Mouse (Mus musculus) stomach, postnatal 0 days (tissue): ENCODE results near the gene Ntm. TPM values are rescaled to one million over a fixed set of nuclear protein-coding genes. Genes with fewer than 3 reads are reported as not detected.

Experiments
- ATAC-seq: fragments of 200-750 bp; cut with Nextera tagmentation; 2 replicates; pipeline ENCODE4 v1.8.0; 2017; ENCODE audit not compliant: low FRiP score, low TSS enrichment
- DNase-seq: peaks from one replicate; pipeline ENCODE4 v3.0.0-alpha.2; 2016; ENCODE audit warnings: low spot score
- H3K27ac ChIP-seq: fragments of 300-500 bp; sonication (generic); replicated peaks from 2 replicates; pipeline ENCODE4 v1.5.1; 2014; ENCODE audit warnings: mild to moderate bottlenecking, control low read depth
- H3K27me3 ChIP-seq: fragments of 300-500 bp; sonication (generic); 2 replicates; pipeline ENCODE4 v1.6.1; 2014; ENCODE audit warnings: low read length; ENCODE audit not compliant: control insufficient read depth, insufficient read depth
- H3K36me3 ChIP-seq: fragments of 300-500 bp; sonication (generic); 2 replicates; pipeline ENCODE4 v1.6.1; 2014; ENCODE audit warnings: low read length, mixed read lengths; ENCODE audit not compliant: control insufficient read depth, insufficient read depth
- H3K4me1 ChIP-seq: fragments of 300-500 bp; sonication (generic); replicated peaks from 2 replicates; pipeline ENCODE4 v1.6.1; 2014; ENCODE audit warnings: antibody characterized with exemption; ENCODE audit not compliant: control insufficient read depth, insufficient read depth
- H3K4me2 ChIP-seq: fragments of 300-500 bp; sonication (generic); replicated peaks from 2 replicates; pipeline ENCODE4 v1.6.1; 2014; ENCODE audit warnings: low read depth, mild to moderate bottlenecking, control low read depth, moderate library complexity
- H3K4me3 ChIP-seq: fragments of 300-500 bp; sonication (generic); 2 replicates; pipeline ENCODE4 v1.5.1; 2014; ENCODE audit warnings: low read depth, low read length, control low read depth
- H3K9ac ChIP-seq: fragments of 300-500 bp; sonication (generic); 2 replicates; pipeline ENCODE4 v1.6.1; 2014; ENCODE audit warnings: mild to moderate bottlenecking, low read length, control low read depth, mixed read lengths
- H3K9me3 ChIP-seq: fragments of 300-500 bp; sonication (generic); 2 replicates; pipeline ENCODE4 v1.6.1; 2016; ENCODE audit warnings: low read length; ENCODE audit not compliant: control insufficient read depth
- CTCF ChIP-seq: IDR thresholded peaks from 2 replicates; pipeline ENCODE4 v1.5.1; 2016; ENCODE audit warnings: antibody characterized with exemption, low read depth, mild to moderate bottlenecking, moderate library complexity
- EP300 ChIP-seq: optimal IDR thresholded peaks from 2 replicates; pipeline ENCODE3; 2016; ENCODE audit warnings: antibody characterized with exemption
- WGBS: fragments of 180-500 bp; shearing (Covaris S2); extraction: QIAGEN DNeasy Blood & Tissue Kit; methylation state at CpG from one replicate; pipeline ENCODE4 v1.1.7; 2014; 5-methylcytosine and 5-hydroxymethylcytosine counted together
- polyA plus RNA-seq: library from polyadenylated mRNA; unstranded; fragments of >200 nt; fragmentation: Nextera tagmentation; extraction: Ambion mirVana; gene quantifications from 2 replicates; pipeline ENCODE4 v1.2.1, GENCODE M21; 2015

The Ntm gene
- polyA plus RNA-seq, 1 experiment from 2014 or later: 5.9 TPM

DNA sequence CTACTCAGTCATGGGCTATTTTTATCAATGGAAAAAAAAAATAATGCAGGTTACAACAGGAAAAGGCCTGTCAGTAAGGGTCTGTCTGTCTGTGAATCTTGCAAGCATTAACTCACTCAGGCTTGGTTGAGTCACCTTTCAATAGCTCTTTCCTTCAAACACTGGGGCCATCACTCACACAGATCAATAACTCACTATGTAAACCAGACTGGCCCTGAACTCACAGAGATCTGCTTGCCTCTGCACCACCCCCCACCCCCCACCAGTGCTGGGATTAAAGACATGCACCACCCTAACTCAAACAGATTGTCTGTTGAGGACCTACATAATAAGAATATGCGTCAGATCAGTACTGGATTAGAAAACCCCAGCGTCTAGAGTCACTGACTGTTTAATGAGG lies 466.9 kb downstream of the Ntm start:
- DNase-seq (no peak), ATAC-seq (no peak)
- no peak overlapping the region for H3K9ac ChIP-seq
- H3K4me1 ChIP-seq: 0 out of 2 replicates have a peak, but pooled peaks cover 2% of the 10 kb centered on the region
- H3K4me3 ChIP-seq: no peak overlapping the region
- no peaks in the 10 kb centered on the region for H3K27me3 ChIP-seq
- H3K36me3 ChIP-seq: no peaks in the 10 kb centered on the region
- H3K27ac ChIP-seq: no peak overlapping the region
- H3K4me2 ChIP-seq: no peak overlapping the region
- TF ChIP-seq EP300 (no peak), CTCF (no peak)
- no peaks in the 10 kb centered on the region for H3K9me3 ChIP-seq
- 29% methylated on average over 2 of the region's 2 CpGs for WGBS

- TF ChIP-seq EP300 (no peak), CTCF (no peak)
- Histone ChIP-seq H3K4me3 (no peak overlapping the region), H3K9ac (no peak overlapping the region), H3K36me3 (no peaks in the 10 kb centered on the region), H3K9me3 (no peaks in the 10 kb centered on the region), H3K27ac (no peak overlapping the region), H3K4me2 (no peak overlapping the region), H3K27me3 (no peaks in the 10 kb centered on the region), H3K4me1 (no peaks in the 10 kb centered on the region)
- ATAC-seq (no peak), DNase-seq (no peak)
- WGBS: 86% methylated on average over 2 of the region's 2 CpGs
These were observed 480.7 kb downstream of the Ntm start for GRCm38 (mm10) chr9:29482272-29482671.

GRCm38 (mm10) chr9:29479051-29479450 lies 483.9 kb downstream of the Ntm start:
- no peak overlapping the region for H3K27ac ChIP-seq
- no peak overlapping the region for H3K4me3 ChIP-seq
- no peaks in the 10 kb centered on the region for H3K27me3 ChIP-seq
- no peak overlapping the region for H3K9ac ChIP-seq
- H3K4me1 ChIP-seq: no peaks in the 10 kb centered on the region
- ATAC-seq: no peak
- no peaks in the 10 kb centered on the region for H3K36me3 ChIP-seq
- TF ChIP-seq CTCF (no peak), EP300 (no peak)
- DNase-seq: no peak
- H3K9me3 ChIP-seq: no peaks in the 10 kb centered on the region
- 37% methylated on average over 10 of the region's 10 CpGs for WGBS
- no peak overlapping the region for H3K4me2 ChIP-seq

GRCm38 (mm10) chr9:29477219-29477618 lies 485.7 kb downstream of the Ntm start:
- H3K27ac ChIP-seq: no peak overlapping the region
- WGBS: 24% methylated on average over 6 of the region's 6 CpGs
- no peak overlapping the region for H3K9ac ChIP-seq
- no peak overlapping the region for H3K4me2 ChIP-seq
- no peaks in the 10 kb centered on the region for H3K4me1 ChIP-seq
- DNase-seq (no peak), ATAC-seq (no peak)
- no peaks in the 10 kb centered on the region for H3K27me3 ChIP-seq
- no peaks in the 10 kb centered on the region for H3K36me3 ChIP-seq
- no peak overlapping the region for H3K4me3 ChIP-seq
- H3K9me3 ChIP-seq: no peaks in the 10 kb centered on the region
- no peak for TF ChIP-seq EP300
- TF ChIP-seq CTCF: no peak

- TF ChIP-seq CTCF (no peak), EP300 (no peak)
- no peak overlapping the region for H3K27ac ChIP-seq
- no peak for ATAC-seq
- H3K4me3 ChIP-seq: no peak overlapping the region
- no peak overlapping the region for H3K9ac ChIP-seq
- H3K4me2 ChIP-seq: no peak overlapping the region
- H3K4me1 ChIP-seq: no peaks in the 10 kb centered on the region
- H3K27me3 ChIP-seq: no peaks in the 10 kb centered on the region
- H3K9me3 ChIP-seq: no peaks in the 10 kb centered on the region
- no peaks in the 10 kb centered on the region for H3K36me3 ChIP-seq
- DNase-seq: no peak
These were observed 489.5 kb downstream of the Ntm start for GRCm38 (mm10) chr9:29473418-29473817.

- 56% methylated on average over 4 of the region's 4 CpGs for WGBS
- Histone ChIP-seq H3K9me3 (no peaks in the 10 kb centered on the region), H3K9ac (no peak overlapping the region), H3K36me3 (no peaks in the 10 kb centered on the region), H3K4me2 (no peak overlapping the region), H3K4me1 (no peaks in the 10 kb centered on the region), H3K4me3 (no peak overlapping the region), H3K27me3 (no peaks in the 10 kb centered on the region), H3K27ac (no peak overlapping the region)
- DNase-seq (no peak), ATAC-seq (no peak)
- TF ChIP-seq EP300 (no peak), CTCF (no peak)
These were observed 490.7 kb downstream of the Ntm start for GRCm38 (mm10) chr9:29472226-29472625.
